Mouse (Mus musculus) lung, postnatal 0 days (tissue): ENCODE results near the gene Commd9.

Experiments
- CTCF ChIP-seq: IDR thresholded peaks from 2 replicates; pipeline ENCODE4 v1.5.1; 2016; ENCODE audit warnings: antibody characterized with exemption, mild to moderate bottlenecking
- EP300 ChIP-seq: IDR thresholded peaks from 2 replicates; pipeline ENCODE4 v1.6.1; 2016; ENCODE audit warnings: antibody characterized with exemption, mild to moderate bottlenecking, control low read depth

DNA sequence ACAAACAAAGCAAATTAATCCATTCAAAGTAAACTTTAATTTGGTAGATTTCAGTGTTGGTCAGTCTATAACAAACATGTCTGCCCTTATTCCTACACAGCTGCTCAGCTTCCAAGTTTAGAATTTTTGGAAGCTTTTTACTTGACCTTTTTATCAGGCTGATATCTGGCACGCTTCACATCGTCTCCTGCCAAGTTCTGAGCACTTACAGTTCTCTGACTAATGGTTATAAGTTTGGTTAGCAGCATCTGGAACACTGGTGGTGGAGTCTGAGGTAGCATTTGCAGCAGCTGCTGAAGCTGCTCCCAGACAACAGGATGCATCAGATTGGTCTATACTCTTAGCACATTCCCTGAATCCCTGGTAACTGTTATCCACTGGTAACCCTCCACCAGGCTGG lies 1.8 kb upstream of the Commd9 start:
- TF ChIP-seq CTCF (no peak), EP300 (no peak)
